Mouse (Mus musculus) heart, postnatal 25 days (tissue): ENCODE data around the gene Minpp1. TPM values are rescaled to one million over a fixed set of nuclear protein-coding genes. Genes with fewer than 3 reads are reported as not detected.

ENCODE experiments used
- DNase-seq: peaks from one replicate; pipeline ENCODE4 v3.0.0; 2022; ENCODE audit warnings: low spot score
- intact Hi-C: fragments of 180-260 bp; cut with DNase I; formaldehyde crosslinking; loops from one replicate; pipeline ENCODE4 v1.15.1; 2025
- total RNA-seq, 2 experiments: library from RNA; stranded (reverse); gene quantifications; 2 replicates each; pipeline ENCODE4 v1.2.3; 2021

Minpp1 gene
- total RNA-seq, 2 experiments from 2014 or later, result 14.8 to 15.5 TPM

GRCm38 (mm10) chr19:32487595-32488255 lies 2.2 kb downstream of the Minpp1 start:
- DNase-seq, result no peak
- intact Hi-C loops, result loop anchor here (5.0 kb wide), 2 partner anchors 455 to 515 kb away; no protein-coding TSS in a partner anchor

- intact Hi-C loops, result loop anchor here (5.0 kb wide), 2 partner anchors 457 to 517 kb away; no protein-coding TSS in a partner anchor
- no peak for DNase-seq
These were observed 3.8 kb downstream of the Minpp1 start for GRCm38 (mm10) chr19:32489166-32489895.

GRCm38 (mm10) chr19:32490976-32491375 lies 5.4 kb downstream of the Minpp1 start:
- intact Hi-C loops, result no loop called here
- no peak for DNase-seq

- intact Hi-C loops, result no loop called here
- no peak for DNase-seq
These were observed 6.8 kb downstream of the Minpp1 start for GRCm38 (mm10) chr19:32492339-32492738.

GRCm38 (mm10) chr19:32492981-32493380 lies 7.4 kb downstream of the Minpp1 start:
- DNase-seq, result no peak
- intact Hi-C loops, result no loop called here

GRCm38 (mm10) chr19:32493471-32493870 lies 7.9 kb downstream of the Minpp1 start:
- DNase-seq, result no peak
- intact Hi-C loops, result no loop called here

GRCm38 (mm10) chr19:32494611-32495010 lies 9.0 kb downstream of the Minpp1 start:
- intact Hi-C loops, result no loop called here
- no peak for DNase-seq

- DNase-seq, result no peak
- intact Hi-C loops, result no loop called here
These were observed 9.5 kb downstream of the Minpp1 start for GRCm38 (mm10) chr19:32495034-32495433.

- intact Hi-C loops, result no loop called here
- no peak for DNase-seq
These were observed 11.8 kb downstream of the Minpp1 start for GRCm38 (mm10) chr19:32497411-32497810.

- no peak for DNase-seq
- intact Hi-C loops, result no loop called here
These were observed 12.4 kb downstream of the Minpp1 start for GRCm38 (mm10) chr19:32498002-32498401.

- intact Hi-C loops, result loop anchor here (2.0 kb wide), 1 partner anchor 187 kb away; no protein-coding TSS in a partner anchor
- no peak for DNase-seq
These were observed 15.8 kb downstream of the Minpp1 start for GRCm38 (mm10) chr19:32501414-32501813.

GRCm38 (mm10) chr19:32506081-32506480 lies 20.5 kb downstream of the Minpp1 start:
- intact Hi-C loops, result no loop called here
- DNase-seq, result no peak

- intact Hi-C loops, result no loop called here
- no peak for DNase-seq
These were observed 20.9 kb downstream of the Minpp1 start for GRCm38 (mm10) chr19:32506514-32506913.

- intact Hi-C loops, result no loop called here
- no peak for DNase-seq
These were observed 21.5 kb downstream of the Minpp1 start for GRCm38 (mm10) chr19:32507100-32507499.

GRCm38 (mm10) chr19:32507526-32507925 lies 22.0 kb downstream of the Minpp1 start:
- intact Hi-C loops, result no loop called here
- no peak for DNase-seq

- intact Hi-C loops, result no loop called here
These were observed 24.7 kb downstream of the Minpp1 start for GRCm38 (mm10) chr19:32510267-32510666.

GRCm38 (mm10) chr19:32510962-32511361 lies 25.4 kb downstream of the Minpp1 start:
- DNase-seq, result no peak

More at GRCm38 (mm10) chr19:32510267-32510666, 24.7 kb downstream of the Minpp1 start:
- no peak for DNase-seq

GRCm38 (mm10) chr19:32512518-32512917 lies 26.9 kb downstream of the Minpp1 start:
- intact Hi-C loops, result no loop called here
- DNase-seq, result no peak

More at GRCm38 (mm10) chr19:32510962-32511361, 25.4 kb downstream of the Minpp1 start:
- intact Hi-C loops, result no loop called here

GRCm38 (mm10) chr19:32516575-32516974 lies 31.0 kb downstream of the Minpp1 start:
- no peak for DNase-seq
- intact Hi-C loops, result no loop called here

- intact Hi-C loops, result loop anchor here (5.0 kb wide), 1 partner anchor 166 kb away; no protein-coding TSS in a partner anchor
These were observed 35.9 kb downstream of the Minpp1 start for GRCm38 (mm10) chr19:32521446-32521845.

GRCm38 (mm10) chr19:32522247-32522646 lies 36.7 kb downstream of the Minpp1 start:
- intact Hi-C loops, result loop anchor here (5.0 kb wide), 1 partner anchor 165 kb away; no protein-coding TSS in a partner anchor
- DNase-seq, result no peak

More at GRCm38 (mm10) chr19:32521446-32521845, 35.9 kb downstream of the Minpp1 start:
- no peak for DNase-seq
